Mouse (Mus musculus): ENCODE results near the gene A630023A22Rik.

A630023A22Rik gene

DNA sequence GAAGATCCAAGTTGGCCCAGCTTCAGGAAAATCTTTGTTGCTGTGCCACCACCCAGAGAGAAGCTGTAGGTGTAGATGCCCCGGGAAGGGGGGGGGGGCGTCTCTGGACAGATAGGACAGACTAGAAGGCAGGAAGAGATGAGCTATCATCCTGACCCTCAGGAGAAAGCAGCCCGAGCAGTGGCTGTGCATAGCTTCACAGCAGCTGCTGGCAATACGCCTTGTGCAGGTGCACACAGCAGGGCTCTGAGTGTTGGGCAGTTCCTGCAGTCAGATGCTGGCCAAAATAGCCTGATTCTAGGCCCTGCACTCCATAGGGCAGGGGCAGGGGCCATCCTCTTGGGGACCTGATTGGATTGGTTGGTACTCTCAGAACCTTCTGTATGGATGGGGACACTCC, 15.7 kb downstream of the A630023A22Rik start:
- in situ Hi-C loops (cut with MboI): no loop called here

DNA sequence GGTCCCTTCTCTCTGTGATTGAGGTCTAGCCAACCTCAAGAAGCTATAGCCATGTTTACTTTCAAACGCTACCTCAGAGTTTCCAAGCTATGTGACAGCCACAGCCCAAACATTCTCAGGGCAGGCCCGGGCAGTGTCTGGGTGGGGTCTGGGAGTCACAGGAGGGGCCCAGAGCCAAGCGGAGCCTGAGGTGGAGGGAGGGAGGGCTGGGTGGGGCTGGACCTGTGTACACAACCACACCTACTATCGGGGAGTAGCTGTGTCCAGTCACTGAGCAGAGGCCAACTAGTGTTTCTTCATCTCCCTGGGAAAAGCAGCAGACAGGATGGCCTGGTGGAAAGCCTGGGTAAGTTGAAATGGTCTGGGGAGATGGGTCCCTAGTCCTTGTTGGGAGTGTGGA, 16.8 kb downstream of the A630023A22Rik start, which contains the start of gene Anxa8:
Gene Anxa8, plus strand, starts transcription at position 251 of the 400 bp plus-strand sequence.
- in situ Hi-C loops (cut with MboI): no loop called here

DNA sequence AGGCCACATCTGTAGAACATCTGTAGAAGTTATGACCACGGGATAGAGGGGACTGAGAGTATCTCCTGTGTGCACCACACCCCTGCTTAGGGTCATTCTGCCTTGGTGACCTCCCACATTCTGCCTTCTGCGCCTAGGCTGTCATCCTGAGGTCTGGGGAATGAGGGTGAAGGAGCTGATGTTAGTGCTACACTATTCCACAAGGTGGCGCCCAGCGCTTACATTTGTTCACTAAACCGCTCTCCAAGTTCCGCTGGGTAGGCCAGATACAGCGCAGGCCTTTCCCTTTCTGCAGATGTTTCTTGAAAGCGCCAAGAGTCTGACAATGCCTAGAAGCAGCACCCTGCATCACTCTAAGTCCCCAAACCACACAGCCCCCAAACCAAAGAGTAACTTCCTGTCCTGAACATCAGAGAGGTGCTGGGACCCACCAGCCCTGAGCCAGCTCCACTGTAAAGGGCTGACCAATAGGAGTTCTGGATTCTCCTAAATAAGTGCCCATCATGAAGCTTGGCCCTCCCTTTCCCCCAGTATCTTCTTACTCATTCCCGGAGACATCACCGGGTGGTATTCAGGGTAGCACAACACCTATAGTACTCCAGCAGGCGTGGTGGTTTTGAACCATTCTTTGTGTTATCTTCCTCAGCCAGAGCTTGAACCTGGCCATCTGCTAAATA, 22.1 kb downstream of the A630023A22Rik start:
- in situ Hi-C loops (cut with MboI): no loop called here

DNA sequence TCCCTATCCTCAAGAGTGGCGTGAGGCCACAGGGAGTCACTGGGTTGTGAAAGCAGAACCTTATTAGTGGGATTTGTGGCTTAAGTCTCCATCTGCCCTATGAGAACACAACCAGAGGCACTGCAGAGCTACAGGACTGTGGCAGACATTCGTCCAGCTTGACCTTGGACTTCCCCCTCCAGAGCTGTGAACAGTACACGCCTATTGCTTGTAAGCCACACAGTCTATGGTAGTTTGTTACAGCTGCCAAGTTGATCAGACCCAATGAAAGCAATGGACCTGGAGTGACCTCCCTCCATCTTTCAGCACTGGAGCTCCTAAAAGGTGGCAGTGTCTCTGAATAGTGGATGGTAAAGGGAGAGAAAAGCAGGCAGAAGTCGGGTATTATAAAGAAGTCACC, 24.3 kb downstream of the A630023A22Rik start:
- in situ Hi-C loops (cut with MboI): no loop called here

DNA sequence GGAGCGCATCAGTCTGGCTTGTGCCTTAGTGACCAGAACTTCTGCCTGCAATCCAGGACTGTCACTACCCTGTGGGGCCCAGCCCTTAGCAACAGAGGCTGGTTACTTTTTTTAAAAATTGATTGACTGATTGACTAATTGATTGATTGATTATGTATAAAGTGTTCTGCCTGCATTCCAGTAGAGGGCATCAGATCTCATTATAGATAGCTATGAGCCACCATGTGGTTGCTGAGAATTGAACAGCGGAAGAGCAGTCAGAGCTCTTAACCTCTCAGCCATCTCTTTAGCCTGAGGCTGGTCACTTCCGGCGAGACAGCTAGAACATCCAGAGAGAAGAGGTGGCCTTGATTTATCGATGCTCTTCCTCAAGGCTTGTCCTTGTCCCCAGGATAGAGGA, 25.3 kb downstream of the A630023A22Rik start:
- in situ Hi-C loops (cut with MboI): no loop called here

DNA sequence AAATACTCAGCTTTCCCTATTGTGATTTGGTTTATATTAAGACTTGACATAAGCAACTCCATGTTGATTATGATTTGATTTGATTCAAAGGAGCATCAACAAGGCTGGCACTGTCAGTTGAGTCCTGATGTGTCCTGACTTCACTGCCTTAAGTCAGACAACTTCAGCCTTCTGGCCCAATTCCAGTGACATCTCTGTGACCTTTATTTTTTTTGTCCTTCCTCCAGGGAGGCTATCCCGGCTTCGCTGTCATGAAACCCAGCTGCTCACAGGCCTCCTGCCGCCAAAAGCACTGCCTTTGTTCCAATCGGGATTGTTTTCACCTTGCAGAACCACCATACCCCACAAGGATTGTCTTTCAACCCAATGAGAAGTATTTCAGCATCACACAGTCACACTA, 27.2 kb downstream of the A630023A22Rik start:
- in situ Hi-C loops (cut with MboI): no loop called here

DNA sequence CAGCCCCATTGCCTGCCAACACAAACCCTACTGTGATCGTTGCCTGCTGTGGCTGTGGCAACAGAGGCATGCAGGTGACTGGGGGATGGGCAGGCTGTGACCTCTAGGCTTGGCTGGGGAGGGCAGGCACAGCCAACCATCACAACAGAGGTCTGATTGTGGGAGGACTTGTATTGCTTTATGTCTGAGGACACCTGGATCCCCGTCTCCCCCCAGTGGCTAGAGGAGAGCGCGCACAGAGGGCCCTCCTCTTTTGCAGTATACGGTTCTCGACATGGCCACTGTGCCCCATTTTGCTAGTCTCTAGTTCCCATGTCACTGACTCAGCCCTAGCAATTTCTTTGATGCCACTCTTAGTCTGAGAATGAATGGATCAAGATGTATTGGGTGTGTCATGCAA, 30.9 kb downstream of the A630023A22Rik start:
- in situ Hi-C loops (cut with MboI): no loop called here

GRCm38 (mm10) chr14:34052516-34052915, 50.0 kb downstream of the A630023A22Rik start, which contains the start of gene Antxrl:
Gene Antxrl (plus strand): TSS chr14:34052707.
- in situ Hi-C loops (cut with MboI): no loop called here

DNA sequence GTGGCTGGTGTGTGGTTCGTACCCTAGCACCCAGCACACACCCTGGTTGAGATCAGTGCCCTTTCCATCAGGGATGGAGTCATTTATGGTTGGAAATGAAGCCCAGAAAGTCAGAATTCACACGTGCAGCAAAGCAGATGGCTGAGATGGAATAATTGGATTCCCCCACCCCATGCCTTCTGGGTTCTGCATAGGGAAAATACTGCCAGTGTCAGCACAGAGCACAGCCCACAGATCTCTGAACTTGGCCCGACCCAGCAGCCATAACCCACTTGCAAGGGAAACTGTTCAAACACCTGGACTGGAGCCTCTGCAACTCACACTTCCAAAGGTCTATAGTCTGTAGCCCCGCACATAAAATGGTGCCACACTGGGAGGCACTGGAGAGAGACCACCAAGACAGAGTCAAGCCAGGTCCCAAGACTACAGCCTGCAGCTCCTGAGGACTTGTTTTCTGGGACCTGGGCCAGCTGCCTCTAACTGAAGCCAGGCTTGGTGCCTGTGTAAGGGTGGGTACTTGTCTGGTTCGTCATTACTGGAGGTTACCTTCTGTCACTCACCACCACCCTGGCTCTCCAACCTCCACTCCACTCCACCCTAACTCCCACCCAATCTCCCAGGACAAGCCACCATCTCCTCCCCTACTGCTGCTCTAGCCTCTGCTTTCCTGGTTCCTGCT, 52.3 kb downstream of the A630023A22Rik start:
- in situ Hi-C loops (cut with MboI): no loop called here

GRCm38 (mm10) chr14:34043341-34043740, 59.2 kb downstream of the A630023A22Rik start:
- in situ Hi-C loops (cut with MboI): no loop called here

DNA sequence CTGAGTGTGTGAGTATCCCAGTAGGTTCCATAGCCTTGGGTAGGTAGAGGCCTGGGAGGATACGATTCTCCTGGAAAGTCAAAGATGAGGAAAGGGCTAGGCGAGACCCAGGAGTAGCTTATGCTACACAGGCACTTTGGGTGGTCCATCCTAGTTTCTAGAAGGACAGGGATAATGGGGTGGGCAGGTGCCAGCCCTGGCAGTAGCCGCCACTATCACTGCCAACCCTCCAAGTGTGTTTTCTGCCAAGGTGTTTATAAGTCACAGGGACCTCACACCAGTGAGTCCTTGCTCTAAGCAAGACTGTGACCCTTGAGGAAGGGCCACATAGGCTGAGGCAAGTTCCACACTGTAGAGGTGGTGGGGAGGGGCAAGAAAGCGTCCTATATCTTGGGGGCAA, 61.3 kb downstream of the A630023A22Rik start:
- in situ Hi-C loops (cut with MboI): no loop called here

- in situ Hi-C loops (cut with MboI): no loop called here
These were observed 68.5 kb downstream of the A630023A22Rik start for GRCm38 (mm10) chr14:34033841-34034610.

- in situ Hi-C loops (cut with MboI): no loop called here
These were observed 75.8 kb downstream of the A630023A22Rik start for GRCm38 (mm10) chr14:34026710-34027109.

- in situ Hi-C loops (cut with MboI): no loop called here
These were observed 85.6 kb downstream of the A630023A22Rik start for GRCm38 (mm10) chr14:34016938-34017337.

DNA sequence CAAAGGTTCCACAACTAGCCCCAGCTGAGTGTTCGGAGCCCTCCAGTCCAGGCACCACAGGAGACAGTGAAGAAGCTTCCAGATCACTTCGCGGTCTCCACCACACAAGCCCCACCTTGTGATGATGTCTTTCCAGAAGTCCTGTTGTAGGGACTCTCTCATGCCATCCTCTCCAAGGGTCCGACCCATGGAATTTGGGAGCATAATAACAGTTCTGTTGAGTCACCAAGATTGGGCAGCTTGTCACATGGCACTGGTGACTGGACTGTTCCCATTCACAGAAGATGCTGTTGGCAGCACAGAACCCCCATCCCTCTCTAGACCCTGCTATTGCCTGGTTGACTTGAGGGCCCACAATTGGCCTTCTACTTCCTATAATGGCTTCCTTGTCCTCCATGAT, 86.2 kb downstream of the A630023A22Rik start, which contains the start of gene Gm5460:
Gene Gm5460, plus strand, starts transcription at position 378 of the 400 bp plus-strand sequence.
- in situ Hi-C loops (cut with MboI): no loop called here

DNA sequence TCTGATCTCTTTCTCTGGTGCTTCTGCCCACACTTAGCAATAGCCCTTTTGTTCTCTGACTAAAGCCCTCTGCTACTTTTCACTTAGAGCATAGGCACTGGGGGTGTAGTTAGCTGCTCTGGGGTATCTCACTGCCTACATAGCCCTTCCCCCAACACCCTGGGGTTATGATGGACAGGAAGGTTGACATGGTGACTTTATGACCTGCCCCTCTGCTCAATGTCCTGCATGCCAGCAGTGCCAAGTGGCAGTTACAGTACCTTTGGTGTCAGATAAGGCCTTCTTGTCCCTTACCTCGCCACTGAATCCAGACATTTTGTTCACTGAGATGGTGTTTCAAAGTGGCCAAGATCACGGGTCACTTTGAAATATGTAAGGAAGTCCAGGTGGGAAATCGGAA, 87.5 kb downstream of the A630023A22Rik start, which contains the start of gene Gm30083:
Gene Gm30083, minus strand, starts transcription at position 120 of the 400 bp plus-strand sequence.
- in situ Hi-C loops (cut with MboI): no loop called here

DNA sequence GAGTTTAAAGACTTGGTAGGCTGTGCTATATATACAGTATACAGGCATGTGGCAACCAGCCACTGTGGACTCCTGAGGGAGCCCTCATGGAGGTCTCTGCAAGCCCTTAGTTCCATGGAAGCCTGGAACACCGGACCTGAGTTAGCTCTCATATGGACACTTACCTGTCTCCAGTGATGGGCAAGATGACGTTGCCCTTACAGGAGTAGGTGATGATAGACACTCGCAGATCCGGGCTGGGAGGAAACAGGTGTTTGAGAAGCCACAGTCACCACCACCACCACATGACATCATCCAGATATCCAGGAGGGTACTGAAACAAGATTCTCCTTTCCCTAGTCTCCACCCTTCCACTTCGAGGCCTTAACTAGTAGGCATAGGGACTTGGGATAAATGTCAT, 100.2 kb downstream of the A630023A22Rik start:
- in situ Hi-C loops (cut with MboI): no loop called here

DNA sequence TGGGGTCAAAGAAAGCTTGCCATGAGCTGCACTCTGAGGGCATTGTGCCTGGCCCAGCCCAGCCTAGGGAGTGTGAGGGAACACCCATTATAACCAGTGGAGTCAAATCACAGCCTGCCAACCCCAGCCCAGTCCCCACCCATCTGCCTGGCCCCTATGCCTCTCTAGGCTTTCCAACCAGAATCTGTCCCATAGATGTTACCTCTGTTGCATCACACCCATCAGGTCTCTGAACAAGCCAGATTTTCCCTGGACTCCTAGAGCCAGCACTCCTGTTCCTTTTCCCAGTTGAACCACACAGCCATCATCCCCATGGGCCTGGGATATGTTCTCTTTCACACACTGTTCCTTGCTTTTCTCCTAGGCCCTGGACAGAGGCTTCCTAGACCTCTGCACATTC, 101.1 kb downstream of the A630023A22Rik start:
- in situ Hi-C loops (cut with MboI): no loop called here
